Mouse (Mus musculus) erythroblast, embryonic 14.5 days (primary cell): ENCODE measurements around the gene Atg7.

ENCODE experiments used
- GATA1 ChIP-seq: IDR thresholded peaks from 2 replicates; pipeline ENCODE4 v1.6.1; 2012; ENCODE audit warnings: low read length, inconsistent platforms, mixed read lengths
- TAL1 ChIP-seq: IDR thresholded peaks from 3 replicates; pipeline ENCODE4 v1.6.1; 2012; ENCODE audit warnings: low read length, inconsistent platforms, mixed read lengths

DNA sequence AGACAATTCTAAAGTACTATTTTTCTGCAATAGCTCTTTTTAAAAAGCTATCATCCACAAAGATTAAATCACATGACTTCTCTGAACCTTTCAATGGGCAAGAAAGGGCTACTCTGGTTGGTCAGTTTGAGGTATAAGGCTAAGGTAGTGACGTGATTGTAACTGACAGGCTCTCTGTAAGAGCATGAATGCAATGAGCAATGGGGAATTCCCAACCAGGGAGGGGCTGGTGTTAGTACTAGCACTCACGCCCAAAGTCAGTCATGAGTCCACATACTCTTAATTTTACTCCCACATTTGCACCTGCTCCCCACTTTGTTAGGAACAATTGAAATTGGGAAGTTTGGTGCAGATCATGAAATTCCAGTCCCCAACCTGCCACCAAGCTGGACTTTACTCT lies 147.2 kb downstream of the Atg7 start:
- no peak for TF ChIP-seq TAL1
- no peak for TF ChIP-seq GATA1
